Mouse (Mus musculus) lung, embryonic 16.5 days (tissue): Measurements from ENCODE around the gene Tmem130. TPM values are rescaled to one million over a fixed set of nuclear protein-coding genes. Genes with fewer than 3 reads are reported as not detected.

ENCODE experiments used
- ATAC-seq: fragments of 200-750 bp; cut with Nextera tagmentation; 2 replicates; pipeline ENCODE4 v1.8.0; 2017; ENCODE audit warnings: low read depth, mild to moderate bottlenecking, moderate library complexity
- H3K27ac ChIP-seq: fragments of 300-500 bp; sonication (generic); 2 replicates; pipeline ENCODE4 v1.5.1; 2014; ENCODE audit warnings: mild to moderate bottlenecking, control low read depth, low read length
- H3K27me3 ChIP-seq: fragments of 300-500 bp; sonication (generic); 2 replicates; pipeline ENCODE4 v1.6.1; 2014; ENCODE audit warnings: low read depth, low read length, mixed read lengths; ENCODE audit not compliant: control insufficient read depth, insufficient read depth
- H3K36me3 ChIP-seq: fragments of 300-500 bp; sonication (generic); 2 replicates; pipeline ENCODE4 v1.6.1; 2014; ENCODE audit warnings: low read length; ENCODE audit not compliant: control insufficient read depth, insufficient read depth
- H3K4me1 ChIP-seq: fragments of 300-500 bp; sonication (generic); replicated peaks from 2 replicates; pipeline ENCODE4 v1.6.1; 2014; ENCODE audit warnings: low read length, mixed read lengths; ENCODE audit not compliant: control insufficient read depth, insufficient read depth
- H3K4me2 ChIP-seq: fragments of 300-500 bp; sonication (generic); 2 replicates; pipeline ENCODE4 v1.6.1; 2014; ENCODE audit warnings: low read depth, low read length, control low read depth
- H3K4me3 ChIP-seq: fragments of 300-500 bp; sonication (generic); 2 replicates; pipeline ENCODE4 v1.5.1; 2014; ENCODE audit warnings: mild to moderate bottlenecking, low read length, control low read depth
- H3K9ac ChIP-seq: fragments of 300-500 bp; sonication (generic); 2 replicates; pipeline ENCODE4 v1.6.1; 2014; ENCODE audit warnings: low read length, control low read depth
- H3K9me3 ChIP-seq: fragments of 300-500 bp; sonication (generic); 2 replicates; pipeline ENCODE4 v1.6.1; 2016; ENCODE audit warnings: low read length; ENCODE audit not compliant: control insufficient read depth
- WGBS: fragments of 180-500 bp; shearing (Covaris S2); extraction: QIAGEN DNeasy Blood & Tissue Kit; methylation state at CpG from one replicate; pipeline ENCODE4 v1.1.7; 2014; 5-methylcytosine and 5-hydroxymethylcytosine counted together
- polyA plus RNA-seq: library from polyadenylated mRNA; unstranded; fragments of >200 nt; fragmentation: Nextera tagmentation; extraction: Ambion mirVana; gene quantifications from 2 replicates; pipeline ENCODE4 v1.2.1, GENCODE M21; 2015

The Tmem130 gene
- polyA plus RNA-seq, 1 experiment from 2014 or later = 0.50 TPM

DNA sequence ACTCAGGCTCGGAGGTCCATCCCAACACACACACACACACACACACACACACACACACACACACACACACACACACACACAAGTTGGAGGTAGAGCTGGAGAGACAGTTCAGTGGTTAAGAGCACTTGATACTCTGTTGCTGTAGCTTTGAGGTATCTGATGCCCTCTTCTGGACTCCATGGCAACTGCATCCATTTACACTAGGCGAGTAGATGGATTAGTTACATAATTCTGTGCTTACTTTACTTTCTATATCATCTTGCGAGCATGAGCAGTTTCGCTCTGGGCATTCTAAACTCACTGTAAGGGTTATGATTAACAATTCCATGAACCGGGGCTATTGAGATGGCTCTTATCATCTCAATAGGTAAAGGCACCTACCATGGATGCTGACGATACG lies 8.6 kb downstream of the Tmem130 start:
- H3K4me2 ChIP-seq = no peak overlapping the region
- no peaks in the 10 kb centered on the region for H3K36me3 ChIP-seq
- no peak overlapping the region for H3K4me3 ChIP-seq
- peaks cover 4% of the 10 kb centered on the region; the same call in 1 of the 2 replicates for H3K4me1 ChIP-seq
- WGBS = 55% methylated on average over 7 of the region's 7 CpGs
- no peaks in the 10 kb centered on the region for H3K27me3 ChIP-seq
- H3K27ac ChIP-seq = no peak overlapping the region
- peak; percentile 28; the same call in 1 of the 2 replicates for ATAC-seq
- H3K9ac ChIP-seq = no peak overlapping the region
- H3K9me3 ChIP-seq = no peaks in the 10 kb centered on the region

DNA sequence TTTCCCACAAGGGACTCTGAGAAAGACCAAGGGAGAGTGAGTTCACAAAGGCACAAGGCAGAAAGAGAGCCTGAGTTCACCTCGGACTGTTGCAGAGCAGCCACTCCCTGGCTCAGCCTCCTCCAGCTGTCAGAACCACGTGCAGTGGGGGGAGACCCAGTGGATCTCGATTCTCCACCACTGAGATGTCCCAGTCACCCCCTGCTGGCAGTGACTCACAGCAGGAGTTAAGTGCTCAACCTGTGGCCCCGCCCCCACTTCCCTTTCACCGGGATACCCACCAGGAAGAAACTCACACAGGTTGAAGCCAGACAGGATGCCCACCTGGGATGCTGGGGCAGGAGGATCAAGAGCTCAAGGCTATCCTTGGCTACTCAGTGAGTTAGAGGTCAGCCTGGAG lies 9.2 kb downstream of the Tmem130 start:
- no peaks in the 10 kb centered on the region for H3K9me3 ChIP-seq
- no peak overlapping the region for H3K27ac ChIP-seq
- ATAC-seq = 0 out of 2 replicates have a peak, but pooled peaks have one; percentile 17
- peaks cover 4% of the 10 kb centered on the region; the same call in 1 of the 2 replicates for H3K4me1 ChIP-seq
- no peaks in the 10 kb centered on the region for H3K27me3 ChIP-seq
- H3K4me2 ChIP-seq = no peak overlapping the region
- no peak overlapping the region for H3K4me3 ChIP-seq
- WGBS = 4% methylated on average over 5 of the region's 5 CpGs
- H3K36me3 ChIP-seq = no peaks in the 10 kb centered on the region
- H3K9ac ChIP-seq = no peak overlapping the region

DNA sequence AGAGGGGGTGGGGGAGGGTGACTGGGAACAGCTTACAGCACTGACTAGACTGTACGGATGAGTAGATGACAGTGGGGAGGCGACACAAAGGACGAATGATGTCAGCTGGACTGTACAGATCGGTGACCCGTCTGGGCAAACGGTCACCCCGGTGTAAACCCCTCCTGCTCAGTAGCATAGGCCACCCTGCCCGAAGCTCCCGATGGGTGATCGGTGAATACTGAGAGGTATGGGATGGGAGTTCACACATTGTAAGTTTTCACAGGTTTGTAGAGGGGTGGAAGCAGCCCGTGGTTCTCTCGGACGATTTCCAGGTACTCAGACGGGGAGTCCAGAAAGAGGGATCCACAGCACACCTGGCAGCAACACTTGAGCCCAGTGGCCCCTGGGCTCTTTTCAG lies 24.5 kb downstream of the Tmem130 start:
- no peak for ATAC-seq
- Histone ChIP-seq H3K4me3 (no peak overlapping the region), H3K9me3 (no peaks in the 10 kb centered on the region), H3K36me3 (no peaks in the 10 kb centered on the region), H3K4me2 (no peak overlapping the region), H3K27ac (no peak overlapping the region), H3K9ac (no peak overlapping the region), H3K27me3 (no peaks in the 10 kb centered on the region), H3K4me1 (no peaks in the 10 kb centered on the region)
- WGBS = 75% methylated on average over 14 of the region's 14 CpGs

DNA sequence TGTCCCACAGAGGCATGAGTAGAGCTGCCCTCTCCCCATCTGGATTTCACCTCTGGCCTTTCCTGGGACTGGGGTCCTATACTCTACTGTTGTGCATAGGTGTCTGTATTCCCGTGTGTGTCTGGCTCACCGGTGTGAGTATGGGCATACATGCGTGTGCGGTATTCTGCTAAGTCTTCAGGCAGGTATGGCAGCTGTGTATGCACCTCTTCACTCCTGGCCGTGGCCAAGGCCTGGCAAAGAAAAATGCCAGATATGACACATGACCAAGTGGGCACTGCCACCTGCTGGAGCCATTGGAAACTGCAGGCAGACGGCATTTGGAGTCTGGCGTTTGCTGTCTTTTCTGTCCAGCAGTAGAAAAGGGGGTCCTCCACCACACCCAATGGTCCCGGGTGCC lies 26.7 kb downstream of the Tmem130 start:
- Histone ChIP-seq H3K4me3 (no peak overlapping the region), H3K36me3 (no peaks in the 10 kb centered on the region), H3K4me2 (no peak overlapping the region), H3K9ac (no peak overlapping the region), H3K27ac (no peak overlapping the region), H3K27me3 (no peaks in the 10 kb centered on the region), H3K4me1 (no peaks in the 10 kb centered on the region), H3K9me3 (no peaks in the 10 kb centered on the region)
- ATAC-seq = peak; percentile 23; the same call in 1 of the 2 replicates
- 22% methylated on average over 8 of the region's 8 CpGs for WGBS

DNA sequence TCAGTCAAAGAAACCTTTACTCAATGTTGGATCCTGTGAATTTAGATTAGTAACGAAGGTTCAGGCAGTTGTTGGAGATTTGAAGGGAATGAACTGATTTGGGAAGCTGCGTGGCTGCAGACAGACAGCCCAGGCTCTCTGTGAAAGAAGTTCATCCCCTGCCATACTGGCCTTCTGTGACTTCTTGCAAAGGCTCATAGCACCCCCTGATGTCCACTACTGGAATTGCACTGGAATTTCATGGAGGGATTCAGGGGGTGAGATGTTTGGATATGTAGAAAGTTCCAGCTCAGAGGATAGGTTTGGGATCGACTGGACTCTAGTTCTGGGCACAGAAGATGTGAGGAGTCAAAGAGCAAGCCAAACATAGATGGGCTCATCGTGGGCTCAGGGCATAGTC lies 27.7 kb downstream of the Tmem130 start:
- H3K4me1 ChIP-seq = no peaks in the 10 kb centered on the region
- no peaks in the 10 kb centered on the region for H3K27me3 ChIP-seq
- no peak overlapping the region for H3K4me2 ChIP-seq
- no peak overlapping the region for H3K27ac ChIP-seq
- 22% methylated on average over 4 of the region's 4 CpGs for WGBS
- H3K36me3 ChIP-seq = no peaks in the 10 kb centered on the region
- no peak for ATAC-seq
- H3K9ac ChIP-seq = no peak overlapping the region
- H3K4me3 ChIP-seq = no peak overlapping the region
- H3K9me3 ChIP-seq = no peaks in the 10 kb centered on the region

DNA sequence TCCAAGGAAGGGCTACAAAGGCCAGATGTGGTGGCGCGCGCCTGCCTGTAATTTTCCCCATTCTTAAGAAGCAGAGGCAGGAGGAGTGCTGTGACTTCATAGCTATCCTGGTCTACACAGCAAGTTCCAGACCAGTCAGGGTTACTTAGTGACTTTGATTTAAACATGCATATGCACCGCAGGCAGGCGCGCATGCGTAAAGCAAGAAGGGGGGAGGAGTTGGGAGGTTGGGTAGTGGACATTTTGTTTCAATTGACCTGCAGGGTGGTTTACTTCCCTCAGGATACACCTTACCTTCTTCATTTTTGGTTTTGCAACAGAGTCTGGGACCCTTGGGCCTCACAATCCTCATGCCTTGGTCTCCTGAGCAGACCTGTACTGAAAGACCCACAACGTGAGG lies 32.4 kb downstream of the Tmem130 start:
- no peak overlapping the region for H3K27ac ChIP-seq
- WGBS = 84% methylated on average over 8 of the region's 8 CpGs
- no peaks in the 10 kb centered on the region for H3K9me3 ChIP-seq
- no peak overlapping the region for H3K4me2 ChIP-seq
- H3K27me3 ChIP-seq = no peaks in the 10 kb centered on the region
- no peak overlapping the region for H3K4me3 ChIP-seq
- no peaks in the 10 kb centered on the region for H3K4me1 ChIP-seq
- no peak for ATAC-seq
- H3K9ac ChIP-seq = no peak overlapping the region
- H3K36me3 ChIP-seq = no peaks in the 10 kb centered on the region

DNA sequence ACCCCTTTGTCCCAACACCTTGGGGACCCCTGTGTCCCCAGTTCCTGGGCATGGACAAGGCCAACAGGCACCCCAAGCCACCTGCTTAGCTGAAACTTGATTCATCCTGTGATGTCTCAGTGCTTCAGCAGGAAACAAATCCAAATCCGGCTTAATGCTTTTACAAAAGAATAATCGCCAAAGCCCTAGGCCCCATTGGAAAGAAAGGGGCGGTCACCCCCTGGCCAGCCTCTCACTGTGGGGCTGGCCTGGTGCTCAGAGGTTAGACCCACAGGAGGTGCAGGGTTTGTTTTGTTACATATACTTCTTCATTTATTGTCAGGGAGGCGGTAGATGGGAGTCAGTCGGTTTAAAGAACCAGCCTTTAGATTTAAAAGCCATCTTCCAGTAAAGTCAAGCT lies 33.4 kb downstream of the Tmem130 start:
- ATAC-seq = no peak
- no peak overlapping the region for H3K4me3 ChIP-seq
- H3K27ac ChIP-seq = no peak overlapping the region
- WGBS = 42% methylated on average over 5 of the region's 5 CpGs
- H3K4me1 ChIP-seq = no peaks in the 10 kb centered on the region
- H3K36me3 ChIP-seq = no peaks in the 10 kb centered on the region
- H3K9me3 ChIP-seq = no peaks in the 10 kb centered on the region
- no peak overlapping the region for H3K9ac ChIP-seq
- H3K4me2 ChIP-seq = no peak overlapping the region
- no peaks in the 10 kb centered on the region for H3K27me3 ChIP-seq

DNA sequence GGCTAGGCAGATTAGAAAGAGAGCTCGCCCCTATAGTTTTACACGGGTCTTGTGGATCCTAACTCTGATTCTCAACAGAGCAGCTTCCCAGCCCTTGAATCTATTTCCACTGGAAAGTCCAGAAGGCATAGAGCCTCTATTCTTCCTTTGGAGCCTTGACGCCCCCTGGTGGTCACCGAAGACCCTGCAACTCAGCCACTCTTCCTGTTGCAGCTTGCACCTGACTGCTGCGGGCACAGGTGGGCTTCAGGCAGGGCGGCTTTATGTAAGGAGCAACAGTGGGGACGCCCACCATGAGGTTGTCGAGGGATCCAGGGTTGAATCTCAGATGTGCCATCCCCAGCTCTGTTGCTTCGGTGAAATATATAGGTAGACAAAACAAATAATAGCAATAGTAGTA lies 34.5 kb downstream of the Tmem130 start:
- Histone ChIP-seq H3K9me3 (no peaks in the 10 kb centered on the region), H3K27ac (no peak overlapping the region), H3K36me3 (no peaks in the 10 kb centered on the region), H3K4me2 (no peak overlapping the region), H3K9ac (no peak overlapping the region), H3K27me3 (no peaks in the 10 kb centered on the region), H3K4me1 (no peaks in the 10 kb centered on the region), H3K4me3 (no peak overlapping the region)
- 7% methylated on average over 9 of the region's 9 CpGs for WGBS
- no peak for ATAC-seq

DNA sequence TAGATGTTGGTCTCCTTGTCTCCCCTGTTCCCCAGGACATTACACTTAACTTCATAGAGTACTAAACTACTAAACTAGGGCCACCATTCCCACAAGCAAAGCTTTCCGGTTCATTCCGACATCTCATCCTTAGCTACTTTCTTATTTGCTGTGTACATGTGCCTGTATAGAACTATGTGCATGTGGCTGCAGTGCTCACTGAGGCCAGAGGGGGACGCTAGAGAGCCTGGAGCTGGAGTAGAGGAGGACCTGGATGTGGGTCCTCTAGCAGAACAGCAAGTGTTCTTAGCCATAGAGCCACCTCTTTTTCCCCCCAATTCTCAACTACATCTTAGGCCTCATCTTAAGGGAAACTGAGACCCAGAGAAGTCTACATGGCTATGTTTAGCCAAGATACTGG lies 36.1 kb downstream of the Tmem130 start:
- H3K36me3 ChIP-seq = no peaks in the 10 kb centered on the region
- no peak overlapping the region for H3K27ac ChIP-seq
- H3K4me3 ChIP-seq = no peak overlapping the region
- 70% methylated on average over 3 of the region's 3 CpGs for WGBS
- no peak for ATAC-seq
- H3K4me1 ChIP-seq = no peaks in the 10 kb centered on the region
- no peaks in the 10 kb centered on the region for H3K27me3 ChIP-seq
- H3K9me3 ChIP-seq = no peaks in the 10 kb centered on the region
- H3K9ac ChIP-seq = no peak overlapping the region
- H3K4me2 ChIP-seq = no peak overlapping the region

DNA sequence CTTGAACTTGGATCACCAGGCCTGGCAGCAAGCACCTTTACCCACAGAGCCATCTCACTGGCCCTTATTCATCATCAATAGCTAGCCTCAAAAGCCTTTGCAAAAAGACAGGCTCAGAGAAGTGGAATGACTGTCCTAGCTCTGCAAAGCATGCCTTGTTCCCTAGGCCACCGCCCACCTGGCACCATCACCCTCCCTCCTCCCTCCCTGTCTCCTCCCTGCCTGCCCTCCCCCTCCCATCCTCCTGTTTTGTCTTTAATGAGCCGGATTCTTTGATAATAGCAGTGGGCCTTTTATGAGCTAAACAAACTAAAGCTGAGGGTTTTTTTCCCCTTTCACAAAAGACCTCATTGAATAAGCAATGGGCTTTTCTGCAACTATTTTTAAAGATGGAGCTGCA lies 36.7 kb downstream of the Tmem130 start:
- H3K36me3 ChIP-seq = no peaks in the 10 kb centered on the region
- ATAC-seq = no peak
- WGBS = 33% methylated on average over 2 of the region's 2 CpGs
- no peaks in the 10 kb centered on the region for H3K9me3 ChIP-seq
- no peak overlapping the region for H3K9ac ChIP-seq
- no peak overlapping the region for H3K4me2 ChIP-seq
- H3K4me1 ChIP-seq = no peaks in the 10 kb centered on the region
- no peaks in the 10 kb centered on the region for H3K27me3 ChIP-seq
- H3K27ac ChIP-seq = no peak overlapping the region
- H3K4me3 ChIP-seq = no peak overlapping the region
